Mouse (Mus musculus) limb, embryonic 12.5 days (tissue): ENCODE data around the gene Ankrd13b. TPM values are rescaled to one million over a fixed set of nuclear protein-coding genes. Genes with fewer than 3 reads are reported as not detected.

ENCODE experiments used
- ATAC-seq: fragments of 200-750 bp; cut with Nextera tagmentation; 2 replicates; pipeline ENCODE4 v1.8.0; 2017; ENCODE audit warnings: low read depth, moderate TSS enrichment; ENCODE audit not compliant: insufficient number of reproducible peaks, insufficient read depth, low FRiP score, low TSS enrichment
- H3K27ac ChIP-seq: fragments of 300-500 bp; sonication (generic); 2 replicates; pipeline ENCODE4 v1.5.1; 2016; ENCODE audit warnings: mild to moderate bottlenecking, moderate library complexity
- H3K27me3 ChIP-seq: fragments of 300-500 bp; sonication (generic); 2 replicates; pipeline ENCODE4 v1.6.1; 2016; ENCODE audit warnings: mild to moderate bottlenecking, moderate library complexity
- H3K36me3 ChIP-seq: fragments of 300-500 bp; sonication (generic); 2 replicates; pipeline ENCODE4 v1.6.1; 2016; ENCODE audit warnings: mild to moderate bottlenecking, moderate library complexity
- H3K4me1 ChIP-seq: fragments of 300-500 bp; sonication (generic); replicated peaks from 2 replicates; pipeline ENCODE4 v1.6.1; 2016
- H3K4me2 ChIP-seq: fragments of 300-500 bp; sonication (generic); 2 replicates; pipeline ENCODE4 v1.6.1; 2016; ENCODE audit warnings: mild to moderate bottlenecking, moderate library complexity
- H3K4me3 ChIP-seq: fragments of 300-500 bp; sonication (generic); replicated peaks from 2 replicates; pipeline ENCODE4 v1.5.1; 2016; ENCODE audit warnings: mild to moderate bottlenecking
- H3K9ac ChIP-seq: fragments of 300-500 bp; sonication (generic); replicated peaks from 2 replicates; pipeline ENCODE4 v1.6.1; 2016; ENCODE audit warnings: mild to moderate bottlenecking, moderate library complexity
- H3K9me3 ChIP-seq: fragments of 300-500 bp; sonication (generic); 2 replicates; pipeline ENCODE4 v1.6.1; 2016; ENCODE audit warnings: mild to moderate bottlenecking, moderate library complexity
- WGBS: fragments of 180-500 bp; shearing (Covaris S2); methylation state at CpG from one replicate; pipeline ENCODE4 v1.1.7; 2016; 5-methylcytosine and 5-hydroxymethylcytosine counted together
- polyA plus RNA-seq: library from polyadenylated mRNA; unstranded; fragments of >200 nt; fragmentation: Nextera tagmentation; extraction: Ambion mirVana; gene quantifications from 2 replicates; pipeline ENCODE4 v1.2.1, GENCODE M21; 2016

Gene Ankrd13b
- polyA plus RNA-seq, 1 experiment from 2014 or later: 12.9 TPM

DNA sequence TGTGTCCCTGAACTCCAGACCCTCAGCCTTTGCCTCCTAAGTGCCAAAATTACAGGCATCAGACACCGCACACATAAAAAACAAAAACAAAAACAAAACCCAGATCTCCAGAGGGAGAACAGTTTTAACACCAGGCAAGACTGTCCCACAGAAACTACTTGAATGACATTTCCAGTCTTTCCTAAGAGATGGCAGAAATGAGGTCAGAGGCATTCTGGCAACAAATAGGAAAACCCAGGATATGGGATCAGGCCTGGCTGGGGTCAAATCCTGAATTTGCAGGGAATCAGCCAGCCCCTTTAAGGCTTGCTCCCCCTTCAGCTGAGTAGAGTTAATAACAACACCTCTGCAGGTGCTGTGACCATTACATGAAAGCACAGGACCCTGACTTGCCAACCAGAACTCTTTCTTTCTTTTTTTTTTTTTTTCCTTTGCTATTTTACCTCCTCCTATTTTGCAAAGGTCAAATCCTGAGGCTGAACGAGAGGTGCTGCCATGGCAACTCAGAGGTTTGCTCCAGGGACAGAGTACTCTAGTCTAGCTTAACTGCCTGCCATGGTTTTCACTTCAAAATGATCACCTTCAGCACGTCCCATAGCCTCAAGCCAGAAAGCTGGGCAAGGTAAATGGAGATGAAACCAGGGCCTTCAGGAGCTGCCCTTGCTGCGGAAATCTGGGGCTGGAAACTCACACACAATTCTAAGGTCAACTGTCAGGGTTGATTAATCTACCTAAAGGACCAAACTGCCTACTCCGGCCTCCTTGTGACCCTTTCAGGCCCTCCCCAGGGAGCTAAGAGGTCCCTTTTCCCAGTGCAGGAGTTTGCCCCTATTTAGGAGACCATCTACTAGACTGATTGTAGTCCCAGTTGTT is 27.3 kb upstream of the Ankrd13b start:
- WGBS: 48% methylated on average over 5 of the region's 5 CpGs
- Histone ChIP-seq H3K9me3 (no peaks in the 10 kb centered on the region), H3K4me2 (no peak overlapping the region), H3K4me1 (peaks cover 33% of the 10 kb centered on the region), H3K27me3 (peaks cover 53% of the 10 kb centered on the region), H3K4me3 (no peak overlapping the region), H3K36me3 (no peaks in the 10 kb centered on the region), H3K27ac (no peak overlapping the region), H3K9ac (no peak overlapping the region)
- no peak for ATAC-seq

- Histone ChIP-seq H3K4me1 (peaks cover 34% of the 10 kb centered on the region), H3K27ac (no peak within 1 kb of the TSS), H3K9me3 (no peaks in the 10 kb centered on the region), H3K36me3 (no peaks in the 10 kb centered on the region), H3K27me3 (peaks cover 53% of the 10 kb centered on the region), H3K4me3 (peak within 1 kb of the TSS; percentile 56), H3K9ac (peak within 1 kb of the TSS; percentile 54; the same call in 1 of the 2 replicates), H3K4me2 (peak within 1 kb of the TSS; percentile 95)
- no peak for ATAC-seq
- WGBS: 7% methylated on average over 39 of the region's 39 CpGs
Measured at GRCm38 (mm10) chr11:77515637-77516552, 26.4 kb upstream of the Ankrd13b start, which contains the start of gene Trp53i13. TSS of gene Trp53i13 (minus strand) at chr11:77515980.

- Histone ChIP-seq H3K4me1 (peaks cover 34% of the 10 kb centered on the region), H3K4me3 (peak within 1 kb of the TSS; percentile 66), H3K27me3 (peaks cover 51% of the 10 kb centered on the region), H3K9ac (peak within 1 kb of the TSS; percentile 54; the same call in 1 of the 2 replicates), H3K27ac (no peak within 1 kb of the TSS), H3K9me3 (no peaks in the 10 kb centered on the region), H3K36me3 (peaks cover 7% of the 10 kb centered on the region; the same call in 1 of the 2 replicates), H3K4me2 (peak within 1 kb of the TSS; percentile 95)
- under 1% methylated on average over 71 of the region's 72 CpGs for WGBS
- ATAC-seq: peak; percentile 12; the same call in 1 of the 2 replicates
Measured at GRCm38 (mm10) chr11:77514832-77515636, 25.6 kb upstream of the Ankrd13b start, which contains the start of gene Abhd15. TSS of gene Abhd15 (plus strand) at chr11:77515121.

- WGBS: 7% methylated on average over 19 of the region's 19 CpGs
- no peak overlapping the region for H3K27ac ChIP-seq
- peaks cover 14% of the 10 kb centered on the region for H3K36me3 ChIP-seq
- no peak for ATAC-seq
- H3K9ac ChIP-seq: peak overlapping the region; percentile 54; the same call in 1 of the 2 replicates
- peaks cover 50% of the 10 kb centered on the region for H3K27me3 ChIP-seq
- H3K4me2 ChIP-seq: peak overlapping the region; percentile 95
- no peaks in the 10 kb centered on the region for H3K9me3 ChIP-seq
- H3K4me1 ChIP-seq: peaks cover 34% of the 10 kb centered on the region
- peak overlapping the region; percentile 56 for H3K4me3 ChIP-seq
Measured at GRCm38 (mm10) chr11:77514281-77514831, 24.9 kb upstream of the Ankrd13b start.

- H3K36me3 ChIP-seq: peaks cover 19% of the 10 kb centered on the region
- H3K9me3 ChIP-seq: no peaks in the 10 kb centered on the region
- 8% methylated on average over 10 of the region's 10 CpGs for WGBS
- no peak overlapping the region for H3K27ac ChIP-seq
- H3K4me3 ChIP-seq: peak overlapping the region; percentile 66
- ATAC-seq: no peak; the same call in 1 of the 2 replicates
- peak overlapping the region; percentile 52; the same call in 1 of the 2 replicates for H3K9ac ChIP-seq
- peaks cover 36% of the 10 kb centered on the region for H3K4me1 ChIP-seq
- H3K27me3 ChIP-seq: peaks cover 50% of the 10 kb centered on the region
- peak overlapping the region; percentile 95 for H3K4me2 ChIP-seq
Measured at GRCm38 (mm10) chr11:77513811-77514170, 24.3 kb upstream of the Ankrd13b start.

DNA sequence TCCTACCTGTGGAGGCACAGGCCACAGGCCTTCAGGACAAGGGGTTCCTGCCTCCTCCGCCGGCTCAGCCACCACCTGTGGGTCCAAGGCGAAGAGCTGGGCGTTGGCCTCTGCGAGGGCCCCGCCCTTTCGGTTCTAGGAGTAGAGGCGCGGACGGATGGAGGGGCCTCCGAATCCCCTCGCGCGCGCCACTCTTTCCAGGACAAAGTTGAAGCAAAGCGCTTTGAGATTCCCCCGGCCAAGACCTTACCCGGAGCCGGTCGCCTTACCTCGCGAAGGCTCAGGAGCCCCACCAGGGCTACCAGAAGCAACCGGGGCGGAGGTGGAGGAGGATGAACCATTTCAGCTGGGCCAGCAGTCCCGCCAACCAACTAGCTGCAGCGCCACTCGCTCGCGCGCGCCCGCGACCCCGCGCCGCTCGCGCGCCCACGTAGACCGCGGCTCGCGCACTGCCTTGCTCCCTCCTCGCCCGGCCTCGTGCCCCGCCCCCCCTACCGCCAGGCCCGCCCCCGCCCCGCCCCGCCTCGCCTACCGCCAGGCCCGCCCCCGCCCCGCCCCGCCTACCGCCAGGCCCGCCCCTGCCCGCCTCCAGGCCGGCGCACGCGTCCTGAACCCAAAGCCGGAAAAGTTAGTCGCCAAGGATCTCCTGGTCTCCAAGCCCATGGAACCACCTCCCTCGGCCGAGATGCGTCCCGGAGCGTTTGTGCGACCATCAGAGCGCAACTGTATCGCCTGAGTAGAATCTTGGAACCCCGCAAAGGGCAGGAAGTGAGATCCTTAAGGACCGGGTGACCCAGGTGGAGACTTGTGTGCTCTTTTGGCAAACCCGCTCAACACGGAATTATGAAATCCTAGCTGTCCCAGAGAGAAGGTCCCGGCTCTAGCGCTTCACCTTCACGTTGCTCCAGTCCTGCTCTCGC is 23.7 kb upstream of the Ankrd13b start:
- Histone ChIP-seq H3K27me3 (peaks cover 45% of the 10 kb centered on the region), H3K9me3 (no peaks in the 10 kb centered on the region), H3K4me3 (peak overlapping the region; percentile 66), H3K4me2 (peak overlapping the region; percentile 95), H3K27ac (peak overlapping the region; percentile 83), H3K4me1 (peaks cover 42% of the 10 kb centered on the region), H3K36me3 (peaks cover 24% of the 10 kb centered on the region), H3K9ac (peak overlapping the region; percentile 78)
- under 1% methylated on average over 54 of the region's 84 CpGs for WGBS
- ATAC-seq: peak; percentile 48

DNA sequence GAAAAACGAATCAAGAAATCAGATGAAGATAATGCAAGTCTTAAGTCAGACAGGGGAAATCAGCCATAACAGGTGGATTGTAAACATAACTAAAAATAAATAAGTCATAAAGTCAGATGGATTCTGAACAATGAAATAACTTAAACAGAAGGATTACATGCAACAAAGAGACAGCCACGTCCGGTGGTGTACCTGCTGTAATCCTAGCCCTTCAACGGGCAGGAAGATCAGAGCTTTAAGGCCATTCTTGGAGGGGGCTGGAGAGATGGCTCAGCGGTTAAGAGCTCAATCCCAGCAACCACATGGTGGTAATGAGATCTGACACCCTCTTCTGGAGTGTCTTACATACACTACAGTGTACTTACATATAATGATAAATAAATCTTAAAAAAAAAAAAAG is 21.9 kb upstream of the Ankrd13b start:
- H3K4me1 ChIP-seq: peaks cover 41% of the 10 kb centered on the region
- no peak overlapping the region for H3K27ac ChIP-seq
- peaks cover 39% of the 10 kb centered on the region for H3K36me3 ChIP-seq
- ATAC-seq: no peak
- H3K9ac ChIP-seq: no peak overlapping the region
- H3K9me3 ChIP-seq: no peaks in the 10 kb centered on the region
- WGBS: 79% methylated on average over 5 of the region's 5 CpGs
- peaks cover 28% of the 10 kb centered on the region for H3K27me3 ChIP-seq
- no peak overlapping the region for H3K4me3 ChIP-seq
- H3K4me2 ChIP-seq: no peak overlapping the region

DNA sequence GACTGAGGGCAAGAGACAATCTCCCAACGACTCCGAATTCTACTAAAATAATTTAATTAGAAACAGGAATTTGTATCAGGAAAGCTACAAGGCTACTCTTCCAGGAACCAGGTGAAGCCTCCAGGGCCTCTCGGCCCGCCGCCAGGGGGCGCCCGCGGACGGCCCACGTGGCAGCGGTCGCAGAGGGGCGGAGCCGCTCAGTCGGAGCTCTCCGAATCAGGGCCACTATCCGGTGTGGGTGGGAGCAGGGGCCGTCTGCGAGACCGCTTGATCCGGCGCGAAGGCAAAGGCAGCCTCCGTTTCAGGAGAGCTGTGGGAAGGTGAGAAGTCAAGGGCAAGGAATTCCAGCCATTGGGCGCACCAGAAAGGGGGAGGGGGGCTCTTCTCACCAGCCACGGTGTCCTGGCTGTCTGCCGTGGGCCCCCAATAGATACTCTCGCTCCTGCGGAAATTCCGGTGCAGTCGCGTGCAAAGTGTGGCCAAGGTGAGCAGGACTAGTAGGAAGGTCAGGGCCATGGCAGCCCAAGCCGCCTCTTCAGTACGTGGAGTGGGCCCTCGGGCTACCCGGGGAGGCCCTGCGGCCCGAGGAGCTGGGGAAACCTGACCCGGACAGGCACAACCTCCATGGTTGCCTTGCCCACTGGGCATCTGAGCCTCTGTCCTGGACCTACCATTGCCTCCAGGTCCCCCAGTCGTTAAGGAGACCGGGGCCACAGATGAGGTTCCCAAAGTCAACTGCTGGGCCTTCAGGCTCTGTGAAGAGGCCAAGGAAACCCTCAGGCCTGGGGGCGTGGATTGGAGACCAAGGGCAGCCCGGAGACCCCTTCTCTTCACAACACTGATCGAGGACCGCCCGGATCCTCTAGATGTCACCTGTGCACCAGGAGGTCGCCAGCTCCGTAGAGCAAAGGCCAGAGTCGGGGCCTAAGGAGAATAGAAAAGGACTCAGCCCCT is 18.9 kb upstream of the Ankrd13b start:
- Histone ChIP-seq H3K27me3 (no peaks in the 10 kb centered on the region), H3K4me2 (peak overlapping the region; percentile 76), H3K9me3 (no peaks in the 10 kb centered on the region), H3K4me3 (peak overlapping the region; percentile 38), H3K9ac (peak overlapping the region; percentile 58), H3K4me1 (peaks cover 16% of the 10 kb centered on the region), H3K36me3 (peaks cover 69% of the 10 kb centered on the region), H3K27ac (peak overlapping the region; percentile 56)
- peak; percentile 70; the same call in 1 of the 2 replicates for ATAC-seq
- WGBS: 16% methylated on average over 49 of the region's 49 CpGs

- Histone ChIP-seq H3K4me1 (peaks cover 15% of the 10 kb centered on the region), H3K4me2 (no peak overlapping the region), H3K27ac (peak overlapping the region; percentile 30), H3K9me3 (no peaks in the 10 kb centered on the region), H3K4me3 (no peak overlapping the region), H3K27me3 (no peaks in the 10 kb centered on the region), H3K36me3 (peaks cover 79% of the 10 kb centered on the region), H3K9ac (no peak overlapping the region)
- no peak for ATAC-seq
- whole genome bisulfite sequencing: 74% methylated on average over 4 of the region's 4 CpGs
Measured at GRCm38 (mm10) chr11:77507426-77507825, 17.9 kb upstream of the Ankrd13b start.
